Comparison of ENCODE assay signal across 12 mouse cellular contexts in genomic region chr8:115150446-115151109, GRCm38 (mm10).
DNase-seq lines count a peak whose midpoint lies in the region; ATAC-seq lines count a peak whose summit lies in the region.
"Had no signal": no experiment of that assay in that cellular context is flagged by ENCODE, and none has a peak within 500 bp of the region (broad histone marks: within the 10 kb centered on the region; RNA-seq: fewer than 3 reads in every experiment).

No protein-coding gene starts in this region.

- H3K4me2 ChIP-seq in lung, embryonic 16.5 days (ENCODE audit: low read depth, low read length) = no peak overlapping the region
- no peak overlapping the region for H3K4me2 ChIP-seq in hindbrain, embryonic 11.5 days (replicated peaks; ENCODE audit: low read depth, low read length)
- no peak overlapping the region for H3K4me2 ChIP-seq in neural tube, embryonic 13.5 days
- H3K4me2 ChIP-seq: embryonic facial prominence, embryonic 12.5 days had no signal

- WGBS in lung, embryonic 16.5 days = 39% methylated on average over 24 of the region's 24 CpGs
- 54% methylated on average over 24 of the region's 24 CpGs for WGBS in hindbrain, embryonic 11.5 days
- 30% methylated on average over 24 of the region's 24 CpGs for WGBS in neural tube, embryonic 13.5 days

- no peak overlapping the region for H3K4me3 ChIP-seq in lung, embryonic 16.5 days (ENCODE audit: low read length)
- H3K4me3 ChIP-seq in hindbrain, embryonic 11.5 days (ENCODE audit: low read depth, low read length) = no peak overlapping the region
- H3K4me3 ChIP-seq in neural tube, embryonic 13.5 days = no peak overlapping the region
- H3K4me3 ChIP-seq: embryonic facial prominence, embryonic 12.5 days; myocyte had no signal

- no peaks in the 10 kb centered on the region for H3K9me3 ChIP-seq in lung, embryonic 16.5 days (ENCODE audit: control insufficient read depth, low read length)
- H3K9me3 ChIP-seq in hindbrain, embryonic 11.5 days (ENCODE audit: control insufficient read depth, low read length) = no peaks in the 10 kb centered on the region
- H3K9me3 ChIP-seq in neural tube, embryonic 13.5 days = no peaks in the 10 kb centered on the region
- H3K9me3 ChIP-seq: embryonic facial prominence, embryonic 12.5 days had no signal

- ATAC-seq in lung, embryonic 16.5 days (ENCODE audit: low read depth) = 0 out of 2 replicates have a peak, but pooled peaks have one; percentile 27
- ATAC-seq in hindbrain, embryonic 11.5 days (ENCODE audit: low FRiP score) = peak; percentile 61; the same call in 1 of the 2 replicates
- no peak for ATAC-seq in neural tube, embryonic 13.5 days (ENCODE audit: low read depth)

- DNase-seq in lung, adult 18-20 months = no peak
- DNase-seq in hindbrain, embryonic 11.5 days (ENCODE audit: low spot score) = peak; percentile 40
- peak; percentile 57 for DNase-seq in liver
- DNase-seq in spleen, postnatal 14 days (ENCODE audit: low spot score in 2 of 2) = no peak
- no peak for DNase-seq in retina, embryonic 14.5 days (ENCODE audit: low spot score)
- DNase-seq: cerebellum, adult 2 months; kidney, postnatal 14 days; lung, postnatal 10 days had no signal

- peak overlapping the region; percentile 20; the same call in 1 of the 2 replicates for H3K9ac ChIP-seq in lung, embryonic 16.5 days (ENCODE audit: low read length)
- no peak overlapping the region for H3K9ac ChIP-seq in hindbrain, embryonic 11.5 days (ENCODE audit: low read depth, low read length)
- peak overlapping the region; percentile 47; the same call in 1 of the 2 replicates for H3K9ac ChIP-seq in neural tube, embryonic 13.5 days
- H3K9ac ChIP-seq: embryonic facial prominence, embryonic 12.5 days had no signal

- H3K27me3 ChIP-seq in lung, embryonic 16.5 days (ENCODE audit: control insufficient read depth, insufficient read depth, low read depth, low read length) = no peaks in the 10 kb centered on the region; the same call in 1 of the 2 replicates
- no peaks in the 10 kb centered on the region for H3K27me3 ChIP-seq in hindbrain, embryonic 11.5 days (ENCODE audit: control insufficient read depth, insufficient read depth, low read length)
- peaks cover 9% of the 10 kb centered on the region for H3K27me3 ChIP-seq in neural tube, embryonic 13.5 days

- H3K36me3 ChIP-seq in lung, embryonic 16.5 days (ENCODE audit: control insufficient read depth, insufficient read depth, low read length) = no peaks in the 10 kb centered on the region
- H3K36me3 ChIP-seq in hindbrain, embryonic 11.5 days (ENCODE audit: control insufficient read depth, insufficient read depth, low read length) = no peaks in the 10 kb centered on the region
- no peaks in the 10 kb centered on the region for H3K36me3 ChIP-seq in neural tube, embryonic 13.5 days
- H3K36me3 ChIP-seq: embryonic facial prominence, embryonic 12.5 days had no signal

- no peak overlapping the region for H3K27ac ChIP-seq in lung, embryonic 16.5 days (ENCODE audit: low read length)
- no peak overlapping the region for H3K27ac ChIP-seq in hindbrain, embryonic 11.5 days (ENCODE audit: low read depth, low read length)
- no peak overlapping the region for H3K27ac ChIP-seq in neural tube, embryonic 13.5 days (replicated peaks)
- H3K27ac ChIP-seq: embryonic facial prominence, embryonic 12.5 days had no signal

- H3K4me1 ChIP-seq in lung, embryonic 16.5 days (replicated peaks; ENCODE audit: control insufficient read depth, insufficient read depth, low read length) = peaks cover 21% of the 10 kb centered on the region
- peaks cover 7% of the 10 kb centered on the region; the same call in 1 of the 2 replicates for H3K4me1 ChIP-seq in hindbrain, embryonic 11.5 days (replicated peaks; ENCODE audit: control insufficient read depth, insufficient read depth, low read length)
- H3K4me1 ChIP-seq in neural tube, embryonic 13.5 days (replicated peaks) = peaks cover 47% of the 10 kb centered on the region

Comparison
In these comparisons a context has a peak if more than half of its experiments do, and no peak if none do; other contexts are left out.
1. DNase-seq: peak in hindbrain, embryonic 11.5 days (single experiment) and liver (single experiment); none in lung, adult 18-20 months (0 of 2), spleen, postnatal 14 days (0 of 2) and retina, embryonic 14.5 days (single experiment).